Mouse (Mus musculus): ENCODE measurements at regions not wholly inside any gene's neighbourhood (a gene's known extent, or its start where the extent isn't known, plus 50 kb on each side); places are given as distances from the start of the nearest gene placed in this dataset.

GRCm38 (mm10) chr5:17280951-17281350, 92.0 kb upstream of the Speer4f2 start:
- TF ChIP-seq CTCF (IDR thresholded peaks at IDR 0.05; ENCODE audit: insufficient read depth, low read depth, low read length): no peak
- TF ChIP-seq POLR2A (IDR thresholded peaks at IDR 0.05; ENCODE audit: insufficient read depth, low read depth, low read length): no peak
